Mouse (Mus musculus): ENCODE data around the gene Cd180.

GRCm38 (mm10) chr13:102768512-102768911 is 75.2 kb downstream of the Cd180 start:
- TF ChIP-seq CTCF (IDR thresholded peaks at IDR 0.05; ENCODE audit: insufficient read depth, low read length) (no peak), POLR2A (IDR thresholded peaks at IDR 0.05; ENCODE audit: borderline replicate concordance, extremely low read depth, low read depth, low read length) (no peak)
